Mouse (Mus musculus) naive thymus-derived CD4-positive, alpha-beta T cell, adult 2 months (primary cell): ENCODE data around the gene Stat1.
A peak's percentile ranks its signal among the peaks of the same experiment; 100 is the strongest.

Experiments used
- DNase-seq: peaks from one replicate; pipeline ENCODE4 v3.0.0-alpha.2; 2011; ENCODE audit warnings: low read depth

Gene Stat1

DNA sequence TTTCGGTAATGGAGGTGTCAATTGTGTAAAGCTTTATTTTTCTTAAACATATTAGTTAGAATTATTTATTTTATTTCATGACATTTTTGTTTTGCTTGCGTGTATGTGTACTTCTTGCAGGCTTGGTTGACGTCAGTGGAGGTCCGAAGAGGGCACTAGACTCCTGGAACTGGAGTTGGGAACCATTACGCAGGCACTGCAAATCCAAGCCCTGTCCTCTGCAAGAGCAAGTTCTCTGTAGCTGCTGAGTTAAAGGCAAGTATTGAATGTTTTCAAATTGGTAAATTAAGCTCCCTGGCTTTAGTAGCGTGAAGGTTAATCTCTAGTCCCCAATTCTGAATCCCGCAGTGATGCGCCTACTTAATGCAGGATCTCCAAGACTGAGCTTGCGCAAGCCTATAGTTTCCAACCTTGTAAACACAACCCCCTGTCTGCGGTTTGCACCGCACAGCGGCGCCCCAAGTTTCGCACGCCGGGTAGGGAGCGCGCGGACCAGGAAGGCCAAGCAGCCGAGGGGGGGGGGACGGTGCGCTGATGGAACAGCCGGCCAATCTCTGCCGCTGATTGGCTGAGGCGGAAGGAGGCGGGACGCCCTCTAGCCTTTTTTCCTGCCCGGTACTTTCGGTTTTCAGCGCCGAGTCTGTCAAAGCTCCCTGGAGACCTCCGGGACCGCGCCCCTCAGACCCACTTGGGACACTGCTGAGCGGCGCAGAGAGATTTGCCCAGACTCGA, at the start of gene Stat1:
Gene Stat1, plus strand, starts transcription at position 581 of the 732 bp plus-strand sequence.
- peak; percentile 98 for DNase-seq

DNA sequence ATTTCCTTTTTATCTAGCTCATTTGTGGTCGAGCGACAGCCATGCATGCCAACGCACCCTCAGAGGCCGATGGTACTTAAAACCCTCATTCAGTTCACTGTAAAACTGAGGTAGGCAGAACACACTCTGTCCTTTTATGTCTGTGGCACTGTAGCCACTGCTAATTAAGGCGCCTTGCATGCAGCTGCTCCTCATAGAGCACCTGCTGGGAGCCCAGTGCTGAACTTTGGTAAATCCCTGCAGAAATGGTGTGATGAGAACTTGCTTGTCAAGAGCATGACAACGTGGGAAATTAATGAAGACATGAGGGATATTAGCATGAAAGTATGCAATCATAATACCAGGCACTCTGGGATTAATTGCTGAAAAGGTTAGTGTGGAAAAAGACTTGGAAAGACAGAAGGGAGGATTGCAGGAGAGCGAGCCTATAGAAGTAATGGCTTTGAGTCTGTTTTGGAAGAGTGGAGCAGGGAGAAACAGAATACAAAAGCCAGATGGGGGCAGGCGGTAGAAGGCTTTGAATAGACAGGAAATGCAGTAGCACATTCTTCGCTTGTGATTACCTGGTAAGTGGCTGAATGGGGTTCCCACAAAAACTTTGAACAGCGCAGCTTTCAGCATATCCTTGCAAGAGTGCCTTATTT, 39.4 kb upstream of the Stat1 start:
- DNase-seq, result no peak

DNA sequence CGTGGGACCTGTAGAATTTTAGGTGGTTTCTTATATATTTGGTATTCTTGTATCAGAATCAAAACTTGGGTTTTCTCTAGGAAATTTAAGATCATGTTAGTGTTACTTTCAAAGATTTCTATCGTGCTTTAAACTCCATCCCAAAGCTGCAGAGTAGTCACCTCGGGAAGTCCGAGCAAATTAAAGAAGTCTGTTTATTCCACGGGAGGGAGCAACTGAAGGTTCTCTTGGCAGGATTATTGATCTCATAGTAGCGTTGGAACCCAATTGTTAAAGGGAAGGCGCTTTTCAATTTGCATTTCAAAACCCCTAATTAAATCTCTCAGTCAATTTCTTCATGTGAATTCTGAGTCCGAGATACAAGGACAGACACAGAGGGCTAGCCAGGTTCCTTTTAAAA, 38.9 kb upstream of the Stat1 start:
- no peak for DNase-seq

DNA sequence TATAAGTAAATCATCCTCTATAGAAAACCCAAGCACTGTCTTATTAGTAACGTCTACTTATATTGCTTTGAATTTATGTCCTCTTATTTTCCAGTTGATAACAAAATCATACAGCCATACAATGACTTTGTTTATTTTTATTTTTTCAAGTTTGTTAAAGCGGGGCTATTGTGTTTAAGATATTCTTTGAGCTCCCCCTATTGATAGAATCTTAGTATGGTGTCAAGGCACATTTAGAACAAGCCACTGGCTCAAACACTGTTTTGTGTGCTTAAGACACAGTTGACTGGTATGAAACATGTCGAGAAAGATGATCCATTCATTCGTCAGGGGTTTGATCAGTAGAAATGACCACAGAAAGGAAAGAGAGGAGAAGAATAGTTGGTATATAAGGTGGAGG, 33.0 kb upstream of the Stat1 start:
- peak; percentile 54 for DNase-seq

DNA sequence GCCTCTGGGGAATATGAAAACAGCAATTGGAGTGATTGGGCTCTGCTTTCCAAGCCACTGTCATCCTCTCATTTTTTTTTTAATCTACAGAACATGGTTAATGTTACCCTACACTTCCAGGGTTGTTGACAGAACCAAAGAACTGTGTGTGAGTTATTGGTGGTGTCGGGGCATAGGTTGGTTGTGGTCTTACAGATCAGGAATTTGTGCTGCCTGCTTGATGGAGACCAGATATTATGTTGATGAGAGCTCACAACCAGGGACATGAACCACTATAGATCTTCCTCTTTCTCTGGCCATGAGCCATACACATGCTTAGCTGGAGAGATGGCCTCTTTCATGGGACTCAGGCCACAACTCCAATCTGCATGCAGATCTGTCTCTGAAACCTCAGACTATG, 32.1 kb upstream of the Stat1 start:
- no peak for DNase-seq

GRCm38 (mm10) chr1:52088634-52089033, 30.6 kb upstream of the Stat1 start:
- DNase-seq, result no peak

DNA sequence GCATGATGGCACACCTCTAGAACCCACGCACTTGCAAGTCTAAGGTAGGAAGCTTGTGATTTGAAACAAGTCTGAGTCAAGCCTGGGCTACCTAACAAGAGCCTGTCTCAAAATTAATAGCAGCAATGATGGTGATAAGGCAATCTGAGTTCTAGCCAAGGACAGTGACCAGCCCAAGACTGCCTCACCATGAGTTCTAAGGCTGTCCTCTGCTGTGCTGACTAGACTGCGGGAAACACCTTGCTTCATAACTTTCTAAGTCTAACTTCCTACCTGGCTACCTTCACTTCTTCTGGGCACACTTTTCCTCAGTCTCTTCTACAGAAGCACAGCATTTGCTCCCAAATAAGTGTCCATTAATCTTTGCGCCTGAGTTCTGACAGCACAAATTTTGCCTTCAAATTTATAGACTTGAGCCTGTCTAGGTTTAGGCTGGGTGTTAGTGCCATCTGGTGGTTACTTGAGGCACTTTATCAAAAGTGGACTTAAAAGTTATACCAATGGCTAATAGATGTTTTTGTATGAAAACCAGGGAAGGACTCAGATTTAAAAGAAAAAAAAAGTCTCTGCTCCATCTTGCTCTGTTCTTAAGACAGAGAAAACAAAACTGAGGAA, 20.5 kb upstream of the Stat1 start:
- DNase-seq, result peak; percentile 80

- DNase-seq, result peak; percentile 86
Observed at GRCm38 (mm10) chr1:52100496-52100895, 18.7 kb upstream of the Stat1 start.

- no peak for DNase-seq
Observed at GRCm38 (mm10) chr1:52102795-52103194, 16.4 kb upstream of the Stat1 start.

DNA sequence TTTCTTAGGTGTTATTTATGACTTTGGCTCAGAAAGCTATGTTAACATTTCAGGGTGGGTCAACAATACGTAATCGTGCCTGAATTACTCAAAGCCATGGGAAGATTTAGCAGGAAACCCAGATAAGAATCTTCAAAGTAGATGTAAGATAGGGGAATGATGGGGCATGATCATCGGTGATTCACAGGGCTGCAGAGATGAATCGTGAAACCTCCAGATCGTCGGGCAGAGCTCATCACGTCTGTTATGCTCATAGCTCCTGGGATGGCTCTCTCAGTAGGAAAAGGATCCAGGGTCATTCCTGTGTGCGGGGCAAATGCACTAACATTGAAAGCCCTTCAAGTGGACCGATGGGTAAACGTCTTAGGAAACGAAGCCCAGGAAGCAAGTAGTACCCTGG, 12.0 kb upstream of the Stat1 start:
- no peak for DNase-seq

DNA sequence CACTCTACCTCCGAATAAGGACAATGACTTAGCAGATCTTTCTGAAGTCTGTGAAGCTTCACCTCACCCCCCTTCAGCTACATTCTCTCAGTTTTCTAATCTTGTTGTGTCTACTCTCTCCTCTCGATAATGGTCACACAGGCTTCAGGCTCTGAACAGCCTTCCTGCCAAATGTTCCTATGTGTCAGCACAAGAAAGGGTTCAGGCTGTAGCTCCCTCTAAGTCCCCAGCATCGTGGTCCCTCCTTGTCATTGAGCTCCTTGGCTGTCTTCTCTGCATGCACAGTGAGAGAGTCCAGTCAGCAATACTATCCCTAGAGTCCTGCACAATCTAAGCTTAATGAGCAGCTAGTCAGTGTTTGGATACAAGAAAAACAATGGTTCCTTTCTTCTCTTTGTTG, 8.0 kb upstream of the Stat1 start:
- DNase-seq, result no peak

GRCm38 (mm10) chr1:52112301-52112700, 6.9 kb upstream of the Stat1 start:
- no peak for DNase-seq

- no peak for DNase-seq
Observed at GRCm38 (mm10) chr1:52113067-52113665, 6.1 kb upstream of the Stat1 start.

GRCm38 (mm10) chr1:52113666-52114069, 5.6 kb upstream of the Stat1 start:
- peak; percentile 100 for DNase-seq

- DNase-seq, result no peak
Observed at GRCm38 (mm10) chr1:52116441-52116840, 2.8 kb upstream of the Stat1 start.

- DNase-seq, result no peak
Observed at GRCm38 (mm10) chr1:52117777-52118176, 1.5 kb upstream of the Stat1 start.

DNA sequence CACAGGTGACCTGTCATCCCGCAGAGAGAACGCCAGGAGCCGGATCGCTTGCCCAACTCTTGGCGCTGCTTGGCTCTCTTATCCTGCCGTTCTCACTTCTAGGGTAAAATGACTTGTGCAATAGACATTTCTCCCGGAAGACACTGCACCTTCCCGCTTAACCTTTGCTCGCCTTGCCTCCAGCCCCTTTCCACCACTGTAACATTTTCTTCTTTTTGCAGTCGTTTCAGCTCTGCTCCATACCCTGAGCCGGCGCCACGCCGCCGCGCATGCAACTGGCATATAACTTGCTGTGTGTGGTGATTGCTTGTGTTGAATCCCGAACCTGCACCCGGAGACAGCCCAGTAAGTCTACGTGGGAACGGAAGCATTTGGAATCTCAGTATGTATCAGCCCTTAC, 451 bp downstream of the Stat1 start:
- no peak for DNase-seq

- DNase-seq, result peak; percentile 40
Observed at GRCm38 (mm10) chr1:52120191-52120590, 951 bp downstream of the Stat1 start.

GRCm38 (mm10) chr1:52121052-52121451, 1.8 kb downstream of the Stat1 start:
- DNase-seq, result no peak

DNA sequence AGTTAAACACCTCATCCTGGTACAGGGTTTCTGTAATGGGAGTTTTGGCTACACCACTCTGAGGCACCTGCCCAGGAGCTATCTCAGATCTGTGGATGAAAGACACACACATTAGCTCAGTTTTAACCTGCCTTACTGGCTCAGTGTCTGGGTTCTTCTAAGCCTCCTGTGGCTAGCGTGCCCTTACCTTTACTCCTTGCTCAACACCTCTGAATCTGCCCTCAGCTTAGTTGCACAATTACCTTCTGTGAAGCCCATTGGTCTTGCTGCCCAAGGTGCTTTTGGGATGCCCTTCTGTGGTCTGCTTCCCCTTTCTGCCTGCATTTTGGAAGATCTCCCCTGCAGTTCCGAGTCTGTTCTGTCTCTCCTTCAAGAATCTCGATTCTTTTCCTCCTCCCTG, 5.6 kb downstream of the Stat1 start:
- DNase-seq, result no peak

GRCm38 (mm10) chr1:52127350-52127749, 8.1 kb downstream of the Stat1 start:
- DNase-seq, result no peak

DNA sequence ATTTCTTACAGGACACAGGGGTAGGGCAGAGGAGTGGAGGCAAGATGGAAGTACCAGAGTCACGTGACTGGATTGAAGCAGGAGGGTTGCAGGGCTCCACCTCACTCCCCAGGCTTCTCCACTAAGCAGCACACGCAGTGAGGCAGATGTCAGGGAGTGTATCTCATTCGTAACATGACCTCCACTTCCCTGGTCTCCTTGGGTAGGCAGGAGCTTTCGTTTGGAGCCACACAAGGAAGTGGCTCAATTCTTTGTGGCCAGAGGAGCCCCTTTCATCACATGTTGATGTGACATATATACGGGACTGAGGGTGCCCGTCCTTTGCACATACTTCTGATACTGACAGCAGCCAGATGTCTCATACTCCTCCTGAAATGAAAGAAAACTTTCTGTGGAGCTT, 10.6 kb downstream of the Stat1 start:
- DNase-seq, result no peak

- no peak for DNase-seq
Observed at GRCm38 (mm10) chr1:52131787-52132377, 12.6 kb downstream of the Stat1 start.
